Mouse (Mus musculus) left cerebral cortex, adult 2 months (tissue): Measurements from ENCODE around the gene Olfr1212. TPM values are rescaled to one million over a fixed set of nuclear protein-coding genes. Genes with fewer than 3 reads are reported as not detected.

ENCODE experiments used
- DNase-seq, 2 experiments: peaks; one replicate each; pipeline ENCODE4 v3.0.0; 2021 to 2022; ENCODE audit warnings: low spot score in 2 of 2, mixed read lengths in 1 of 2; ENCODE audit errors: extremely low spot score in 1 of 2
- H3K27ac ChIP-seq: fragments of 200-600 bp; 2 replicates; pipeline ENCODE4 v1.8.1; 2022
- H3K4me3 ChIP-seq: fragments of 200-600 bp; 2 replicates; pipeline ENCODE4 v1.8.1; 2022
- CTCF ChIP-seq: fragments of 200-600 bp; IDR thresholded peaks from 2 replicates; pipeline ENCODE4 v1.8.1; 2022; ENCODE audit warnings: antibody characterized with exemption, mild to moderate bottlenecking, moderate library complexity
- intact Hi-C: fragments of 180-260 bp; cut with DNase I; formaldehyde crosslinking; loops from one replicate; pipeline ENCODE4 v1.15.1; 2025
- long read RNA-seq, 2 experiments: library from polyadenylated mRNA; stranded (forward); transcript quantifications; one replicate each; pipeline ENCODE4 v2.0.0; 2021; ENCODE audit warnings: borderline mapping rate in 2 of 2
- total RNA-seq, 2 experiments: library from RNA; stranded (reverse); gene quantifications; 2 replicates each; pipeline ENCODE4 v1.2.3; 2021

Gene Olfr1212
- total RNA-seq: not detected
- long read RNA-seq, experiment 1: 0 reads
- long read RNA-seq, experiment 2: 0 reads

DNA sequence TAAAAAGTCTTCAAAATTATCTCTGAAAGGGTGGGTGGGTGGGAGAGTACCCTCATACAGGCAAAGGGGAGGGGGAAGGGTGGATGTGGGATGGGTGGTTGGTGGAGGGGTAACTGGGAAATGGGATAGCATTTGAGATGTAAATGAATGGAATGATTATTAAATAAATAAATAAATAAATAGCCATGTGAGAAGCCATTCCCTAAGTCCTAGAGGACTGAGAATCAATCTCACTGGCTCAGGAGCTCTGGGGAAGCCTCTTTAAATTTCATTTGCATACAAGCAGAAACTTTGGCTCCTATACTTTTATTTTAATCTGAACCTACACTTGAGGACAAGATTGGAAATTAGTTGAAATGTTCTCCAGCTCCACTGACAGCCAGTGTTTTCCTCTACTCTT is at the start of gene Olfr1212:
Olfr1212 (plus strand) TSS at position 301 of the 400 bp plus-strand sequence.
- Histone ChIP-seq H3K27ac (no peak within 1 kb of the TSS), H3K4me3 (no peak within 1 kb of the TSS)
- no peak for TF ChIP-seq CTCF
- intact Hi-C loops: no loop called here
- no peak for DNase-seq

DNA sequence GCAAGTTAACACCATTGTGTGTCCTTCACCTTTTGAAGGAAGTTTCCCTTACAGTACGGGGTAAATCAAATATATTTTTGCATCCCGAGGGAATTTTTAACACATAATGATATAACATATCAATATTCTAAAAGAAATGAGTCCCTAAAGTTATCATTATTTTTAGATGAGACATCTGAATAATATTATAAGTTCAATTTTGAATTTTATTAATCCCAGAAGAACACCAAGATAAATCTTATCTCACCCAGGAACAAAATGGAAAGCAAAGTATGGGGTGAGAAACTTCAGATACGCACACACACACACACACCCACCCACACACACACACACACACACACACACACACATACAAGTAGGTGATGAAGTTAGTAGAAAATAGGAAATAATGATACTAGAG is 38.7 kb upstream of the Olfr1212 start, which contains the start of gene Olfr1209:
Olfr1209 (minus strand) TSS at position 101 of the 400 bp plus-strand sequence.
- no peak for DNase-seq
- TF ChIP-seq CTCF: no peak
- intact Hi-C loops: no loop called here
- Histone ChIP-seq H3K27ac (no peak within 1 kb of the TSS), H3K4me3 (no peak within 1 kb of the TSS)

DNA sequence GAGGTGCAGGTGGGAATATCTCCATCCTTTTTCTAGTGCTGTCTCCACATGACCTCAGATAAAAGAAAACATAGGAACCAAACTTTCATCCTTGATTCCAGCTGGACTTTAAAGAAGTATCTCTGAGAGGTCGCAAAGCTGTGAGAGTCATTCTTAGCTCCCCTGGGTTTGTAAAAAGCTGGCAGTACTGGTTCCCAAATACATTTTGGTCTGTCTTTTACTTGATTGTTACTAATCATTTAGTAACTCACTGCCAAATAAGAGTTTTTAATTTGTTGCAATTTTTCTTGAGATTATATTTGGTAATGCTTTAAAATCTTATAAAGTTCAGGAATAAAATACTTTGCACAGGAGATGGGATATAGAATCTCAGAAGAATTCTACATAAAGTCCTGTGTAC is 15.8 kb upstream of the Olfr1212 start, which contains the start of gene Olfr1211:
Olfr1211 (minus strand) TSS at position 101 of the 400 bp plus-strand sequence.
- no peak within 1 kb of the TSS for H3K27ac ChIP-seq
- no peak for TF ChIP-seq CTCF
- DNase-seq: no peak
- no peak within 1 kb of the TSS for H3K4me3 ChIP-seq
- intact Hi-C loops: no loop called here

DNA sequence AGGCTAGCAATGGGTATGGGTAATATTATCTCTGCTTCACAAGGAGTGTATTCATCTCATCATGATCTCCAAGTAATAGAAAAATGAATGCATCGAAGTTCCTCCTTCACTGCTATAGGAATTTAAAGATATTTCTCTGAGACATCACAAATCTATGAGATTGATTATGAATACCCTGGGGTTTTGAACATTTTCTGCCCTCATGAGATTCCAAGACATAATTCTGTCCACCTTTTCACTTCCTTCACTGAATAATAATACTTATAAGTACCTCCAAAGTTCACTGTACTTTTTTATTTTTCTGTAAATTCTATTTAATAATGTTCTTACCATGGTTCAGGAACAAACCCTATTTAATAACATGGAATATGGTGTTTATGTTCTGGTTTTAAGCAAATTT is 26.4 kb downstream of the Olfr1212 start, which contains the start of gene Gm13762:
Gm13762 (minus strand) TSS at position 101 of the 400 bp plus-strand sequence.
- intact Hi-C loops: no loop called here
- TF ChIP-seq CTCF: no peak
- no peak for DNase-seq
- H3K4me3 ChIP-seq: no peak within 1 kb of the TSS
- no peak within 1 kb of the TSS for H3K27ac ChIP-seq

DNA sequence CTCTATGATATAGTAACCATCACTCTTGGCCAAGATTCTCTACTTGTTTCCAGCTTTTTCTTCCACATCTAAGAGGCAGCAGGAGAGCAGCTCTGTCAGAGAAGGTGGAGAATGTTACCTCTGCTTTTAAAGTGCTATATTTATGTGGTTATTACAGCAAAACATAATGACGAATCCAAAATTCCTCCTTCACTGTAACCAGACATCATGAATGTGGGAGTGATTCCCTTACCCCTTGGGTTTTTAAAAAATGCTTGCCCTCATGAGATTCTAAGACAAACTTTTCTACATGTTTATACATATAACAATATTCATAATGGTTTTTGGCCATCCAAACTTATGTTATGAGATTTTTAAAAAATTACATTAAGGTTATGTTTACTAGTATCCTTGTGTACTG is 38.8 kb downstream of the Olfr1212 start, which contains the start of gene Olfr1214:
Olfr1214 (minus strand) TSS at position 101 of the 400 bp plus-strand sequence.
- no peak within 1 kb of the TSS for H3K4me3 ChIP-seq
- TF ChIP-seq CTCF: no peak
- intact Hi-C loops: no loop called here
- no peak within 1 kb of the TSS for H3K27ac ChIP-seq
- DNase-seq: no peak

DNA sequence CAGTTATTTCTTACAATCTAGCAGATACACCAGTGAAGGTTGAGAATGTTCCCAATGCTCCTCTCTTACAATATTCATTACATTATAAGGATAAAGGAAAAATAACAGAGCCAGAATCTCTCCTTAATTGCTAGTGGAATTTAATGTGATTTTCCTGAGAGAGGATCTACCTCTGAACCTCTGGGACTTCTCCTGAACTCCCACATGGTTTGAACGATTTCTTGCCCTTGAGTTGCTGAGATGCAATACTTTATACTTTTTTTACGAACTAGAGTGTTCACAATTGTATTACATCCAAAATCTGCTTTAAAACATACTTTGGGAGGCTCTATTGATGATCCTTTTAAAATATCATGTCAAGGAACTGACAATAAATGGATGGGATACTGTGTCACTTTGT is 53.1 kb downstream of the Olfr1212 start, which contains the start of gene Olfr1215:
Olfr1215 (minus strand) TSS at position 101 of the 400 bp plus-strand sequence.
- DNase-seq: no peak
- no peak within 1 kb of the TSS for H3K4me3 ChIP-seq
- intact Hi-C loops: no loop called here
- TF ChIP-seq CTCF: no peak
- no peak within 1 kb of the TSS for H3K27ac ChIP-seq

Other genes with a start within 250 kb of the Olfr1212 start
- not detected for gene Olfr1196, start 249.4 kb upstream of the Olfr1212 start, total RNA-seq
- not detected for gene Olfr1197, start 221.6 kb upstream of the Olfr1212 start, total RNA-seq
- gene Olfr1198, start 202.6 kb upstream of the Olfr1212 start, total RNA-seq: not detected
- gene Olfr1199, start 193.5 kb upstream of the Olfr1212 start, total RNA-seq: not detected
- not detected for gene Olfr1200, start 183.5 kb upstream of the Olfr1212 start, total RNA-seq
- not detected for gene Olfr1201, start 160.9 kb upstream of the Olfr1212 start, total RNA-seq
- gene Olfr1202, start 139.5 kb upstream of the Olfr1212 start, total RNA-seq: not detected
- not detected for gene Olfr1205, start 124.2 kb upstream of the Olfr1212 start, total RNA-seq
- not detected for gene Olfr1204, start 104.7 kb upstream of the Olfr1212 start, total RNA-seq
- not detected for gene Olfr1206, start 90.7 kb upstream of the Olfr1212 start, total RNA-seq
- not detected for gene Olfr1208, start 51.7 kb upstream of the Olfr1212 start, total RNA-seq
- gene Olfr1209, start 38.8 kb upstream of the Olfr1212 start, total RNA-seq: not detected
- not detected for gene Olfr1211, start 15.9 kb upstream of the Olfr1212 start, total RNA-seq
- not detected for gene Gm13762, start 26.3 kb downstream of the Olfr1212 start, total RNA-seq
- not detected for gene Olfr1214, start 38.7 kb downstream of the Olfr1212 start, total RNA-seq
- not detected for gene Olfr1215, start 53.0 kb downstream of the Olfr1212 start, total RNA-seq
- gene Olfr1216, start 64.4 kb downstream of the Olfr1212 start, total RNA-seq: not detected
- gene Olfr1217, start 78.1 kb downstream of the Olfr1212 start, total RNA-seq: not detected
- gene Olfr1218, start 107.2 kb downstream of the Olfr1212 start, total RNA-seq: not detected
- not detected for gene Olfr1219, start 129.5 kb downstream of the Olfr1212 start, total RNA-seq
- gene Olfr1220, start 152.9 kb downstream of the Olfr1212 start, total RNA-seq: not detected
- not detected for gene Olfr1221, start 163.3 kb downstream of the Olfr1212 start, total RNA-seq
- gene Olfr1222, start 179.1 kb downstream of the Olfr1212 start, total RNA-seq: not detected
- not detected for gene Olfr1223, start 197.6 kb downstream of the Olfr1212 start, total RNA-seq
- not detected for gene Olfr1224-ps1, start 210.1 kb downstream of the Olfr1212 start, total RNA-seq
- gene Olfr1225, start 220.7 kb downstream of the Olfr1212 start, total RNA-seq: not detected
- not detected for gene Olfr1226, start 246.1 kb downstream of the Olfr1212 start, total RNA-seq